14 mouse cellular contexts compared by ENCODE assay signal in the genomic region with DNA sequence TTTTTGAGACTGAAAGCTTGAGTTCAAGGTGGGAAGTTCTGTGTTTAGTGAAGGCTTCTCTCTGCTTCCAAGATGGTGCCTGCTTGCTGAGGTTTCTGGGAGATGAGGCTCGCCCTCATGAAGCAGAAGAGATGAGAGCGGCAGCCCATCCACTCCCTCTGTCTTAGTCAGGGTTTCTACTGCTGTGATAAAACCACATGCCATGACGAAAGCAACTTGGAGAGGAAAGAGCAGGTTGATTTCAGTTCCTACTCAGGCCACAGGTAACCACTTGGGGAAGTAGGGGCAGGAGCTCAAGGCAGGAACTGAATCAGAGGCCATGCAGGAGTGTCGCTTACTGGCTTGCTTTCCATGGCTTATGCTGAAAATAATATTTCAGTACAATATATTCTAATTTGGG. TPM values are rescaled to one million over a fixed set of nuclear protein-coding genes. Genes with fewer than 3 reads are reported as not detected.
"Had no signal": no experiment of that assay in that cellular context is flagged by ENCODE, and none has a peak within 500 bp of the region (broad histone marks: within the 10 kb centered on the region; RNA-seq: fewer than 3 reads in every experiment).

No protein-coding gene starts in this region.

RNA-seq across cellular contexts. Expression of gene Serpinb1c, which starts 29.8 kb away (rescaled TPM):
- polyA plus RNA-seq: liver, embryonic 15.5 days; liver, postnatal 0 days; lung, adult 2 months; lung, embryonic 15.5 days; midbrain, embryonic 11.5 days; midbrain, embryonic 13.5 days; midbrain, embryonic 15.5 days; midbrain, postnatal 0 days; neural tube, embryonic 11.5 days; neural tube, embryonic 13.5 days; spleen, adult 2 months; stomach, embryonic 15.5 days; testis, adult 2 months; thymus, adult 2 months had no signal
